Mouse (Mus musculus): ENCODE measurements around the gene Slc16a6. TPM values are rescaled to one million over a fixed set of nuclear protein-coding genes. Genes with fewer than 3 reads are reported as not detected.
A peak's percentile ranks its signal among the peaks of the same experiment; 100 is the strongest.

Slc16a6 gene
- total RNA-seq (2021): 10 to 100 TPM; 11.6 to 12.3 TPM
- long read RNA-seq, experiment 1, full-length matches to known transcripts: 3 of 4 reads
- long read RNA-seq, experiment 1, partial matches to known transcripts: 1 of 4 reads
- long read RNA-seq, experiment 1, other reads (novel, unspliced or antisense): 0 of 4 reads
- long read RNA-seq, experiment 2, partial matches to known transcripts: 1 of 2 reads
- long read RNA-seq, experiment 2, other reads (novel, unspliced or antisense): 0 of 2 reads

DNA sequence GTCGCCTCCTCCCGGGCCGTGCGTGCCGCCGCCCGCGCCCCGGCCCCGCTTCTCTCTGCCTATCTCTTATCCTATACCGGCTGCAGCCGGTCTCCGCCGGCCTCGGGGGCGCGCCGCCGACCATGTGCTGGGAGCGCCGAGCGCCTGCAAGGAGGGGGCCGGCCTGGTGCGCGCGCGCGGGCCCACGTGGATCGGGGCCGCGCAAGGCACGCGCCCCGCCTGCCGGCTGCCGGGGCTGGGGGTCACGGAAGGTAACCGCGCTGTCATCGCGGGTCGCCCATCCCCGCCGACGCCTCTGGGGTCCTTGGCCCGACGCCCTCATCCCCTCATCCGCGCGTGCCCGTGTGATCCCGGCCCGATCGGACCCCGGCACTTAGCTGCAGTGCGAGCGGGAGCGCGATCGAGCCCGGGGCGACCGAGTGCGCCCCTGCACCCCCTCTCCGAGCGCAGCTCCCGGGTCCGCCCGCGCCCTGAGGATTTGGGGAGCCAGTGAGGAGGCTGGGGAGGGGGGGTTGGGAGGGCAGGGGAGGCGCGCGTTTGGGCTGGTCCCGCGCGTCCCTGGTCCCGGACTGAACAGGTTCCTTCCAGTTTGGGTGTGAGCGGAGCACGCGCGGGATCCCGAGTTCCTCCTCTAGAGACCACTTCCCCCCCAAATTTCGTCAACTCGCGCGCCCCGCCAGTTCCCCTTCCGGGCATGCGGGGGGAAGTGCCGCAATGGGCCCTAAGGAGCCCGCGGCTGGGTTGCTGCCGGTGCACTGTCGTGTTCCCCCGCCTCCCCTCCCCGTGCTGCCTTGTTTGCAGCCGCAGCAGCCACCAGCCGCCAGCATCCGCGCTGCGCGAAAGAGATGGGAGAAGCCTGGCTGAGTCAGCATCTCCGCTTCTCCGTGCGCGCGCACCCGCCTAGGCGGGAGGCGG lies at the start of gene Slc16a6, which contains the start of gene Arsg:
Gene Slc16a6, minus strand, starts transcription at position 428 of the 915 bp plus-strand sequence.
Gene Arsg, plus strand, starts transcription at position 204 of the 915 bp plus-strand sequence.
- peak within 1 kb of the TSS; percentile 97 for H3K27ac ChIP-seq
- H3K4me3 ChIP-seq: peak within 1 kb of the TSS; percentile 75
- DNase-seq (ENCODE audit: extremely low spot score in 1 of 2, low spot score in 2 of 2): peak; percentile 84 to 88
- TF ChIP-seq CTCF (IDR thresholded peaks at IDR 0.05): no peak
- intact Hi-C loops (cut with DNase I): loop anchor here (2.0 kb wide), 1 partner anchor 111 kb away; the partner anchor contains the start of gene Gna13

- intact Hi-C loops (cut with DNase I): no loop called here
- DNase-seq (ENCODE audit: extremely low spot score in 1 of 2, low spot score in 2 of 2): no peak
- Histone ChIP-seq H3K4me3 (no peak overlapping the region), H3K27ac (no peak overlapping the region)
- TF ChIP-seq CTCF (IDR thresholded peaks at IDR 0.05): no peak
These were observed 47.6 kb upstream of the Slc16a6 start for GRCm38 (mm10) chr11:109520958-109521357.

- intact Hi-C loops (cut with DNase I): no loop called here
- no peak overlapping the region for H3K4me3 ChIP-seq
- H3K27ac ChIP-seq: no peak overlapping the region
- no peak for DNase-seq (ENCODE audit: extremely low spot score in 1 of 2, low spot score in 2 of 2)
- no peak for TF ChIP-seq CTCF (IDR thresholded peaks at IDR 0.05)
These were observed 44.4 kb upstream of the Slc16a6 start for GRCm38 (mm10) chr11:109517816-109518215.

DNA sequence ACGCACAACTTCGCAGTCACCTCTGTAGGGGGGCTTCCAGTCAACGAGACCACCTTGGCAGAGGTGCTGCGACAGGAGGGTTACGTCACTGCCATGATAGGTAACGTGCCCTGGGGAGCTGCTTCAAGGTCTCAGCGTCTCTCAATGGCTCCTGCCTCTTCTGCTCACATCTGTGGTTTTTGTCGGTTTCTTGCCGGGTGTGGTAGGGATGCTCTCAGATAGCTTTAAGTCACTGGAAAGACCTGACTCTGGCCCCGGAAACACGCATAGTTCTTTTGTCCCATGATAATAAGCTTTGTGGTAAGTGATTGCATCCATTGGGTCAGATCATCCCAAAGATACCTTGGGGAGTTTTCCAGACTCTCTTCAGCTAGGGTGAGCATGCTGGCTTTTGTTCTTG lies 43.9 kb upstream of the Slc16a6 start:
- Histone ChIP-seq H3K4me3 (no peak overlapping the region), H3K27ac (no peak overlapping the region)
- no peak for DNase-seq (ENCODE audit: extremely low spot score in 1 of 2, low spot score in 2 of 2)
- intact Hi-C loops (cut with DNase I): no loop called here
- TF ChIP-seq CTCF (IDR thresholded peaks at IDR 0.05): no peak

GRCm38 (mm10) chr11:109514064-109514612 lies 40.7 kb upstream of the Slc16a6 start:
- no peak for DNase-seq (ENCODE audit: extremely low spot score in 1 of 2, low spot score in 2 of 2)
- Histone ChIP-seq H3K27ac (no peak overlapping the region), H3K4me3 (no peak overlapping the region)
- intact Hi-C loops (cut with DNase I): no loop called here
- no peak for TF ChIP-seq CTCF (IDR thresholded peaks at IDR 0.05)

- no peak overlapping the region for H3K4me3 ChIP-seq
- no peak for DNase-seq (ENCODE audit: extremely low spot score in 1 of 2, low spot score in 2 of 2)
- no peak overlapping the region for H3K27ac ChIP-seq
- intact Hi-C loops (cut with DNase I): no loop called here
- TF ChIP-seq CTCF (IDR thresholded peaks at IDR 0.05): no peak
These were observed 39.7 kb upstream of the Slc16a6 start for GRCm38 (mm10) chr11:109512995-109513675.

- TF ChIP-seq CTCF (IDR thresholded peaks at IDR 0.05): no peak
- no peak for DNase-seq (ENCODE audit: extremely low spot score in 1 of 2, low spot score in 2 of 2)
These were observed 33.7 kb upstream of the Slc16a6 start for GRCm38 (mm10) chr11:109507068-109507467.

GRCm38 (mm10) chr11:109505823-109506222 lies 32.4 kb upstream of the Slc16a6 start:
- TF ChIP-seq CTCF (IDR thresholded peaks at IDR 0.05): no peak
- no peak overlapping the region for H3K27ac ChIP-seq
- no peak for DNase-seq (ENCODE audit: extremely low spot score in 1 of 2, low spot score in 2 of 2)
- intact Hi-C loops (cut with DNase I): no loop called here
- H3K4me3 ChIP-seq: no peak overlapping the region

More at GRCm38 (mm10) chr11:109507068-109507467, 33.7 kb upstream of the Slc16a6 start:
- no peak overlapping the region for H3K4me3 ChIP-seq
- no peak overlapping the region for H3K27ac ChIP-seq
- intact Hi-C loops (cut with DNase I): no loop called here

GRCm38 (mm10) chr11:109504977-109505376 lies 31.6 kb upstream of the Slc16a6 start:
- peak in 1 of 2 experiments; percentile 18 for DNase-seq (ENCODE audit: extremely low spot score in 1 of 2, low spot score in 2 of 2)
- intact Hi-C loops (cut with DNase I): no loop called here
- TF ChIP-seq CTCF (IDR thresholded peaks at IDR 0.05): no peak
- Histone ChIP-seq H3K27ac (no peak overlapping the region), H3K4me3 (no peak overlapping the region)

DNA sequence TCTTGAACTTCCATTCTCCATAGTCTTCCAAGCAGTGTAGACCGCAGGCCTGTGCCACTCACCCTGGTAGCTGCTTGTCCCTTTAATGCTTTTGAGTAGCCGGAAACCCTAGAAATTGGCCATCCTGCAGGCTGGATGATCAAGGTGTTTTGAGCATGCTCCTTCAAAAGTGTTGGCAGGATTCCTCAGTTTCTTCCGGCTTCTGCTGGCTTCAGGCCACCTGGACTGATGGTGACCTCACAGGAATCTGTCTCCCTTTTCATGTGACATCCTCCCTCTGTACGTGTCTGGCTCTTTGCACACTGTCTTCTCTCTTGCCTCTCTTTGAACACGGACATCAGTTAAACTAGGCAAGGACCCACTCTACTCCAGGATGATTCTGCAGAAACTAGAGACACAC lies 26.8 kb upstream of the Slc16a6 start:
- Histone ChIP-seq H3K27ac (no peak overlapping the region), H3K4me3 (no peak overlapping the region)
- intact Hi-C loops (cut with DNase I): no loop called here
- no peak for DNase-seq (ENCODE audit: extremely low spot score in 1 of 2, low spot score in 2 of 2)
- no peak for TF ChIP-seq CTCF (IDR thresholded peaks at IDR 0.05)

- Histone ChIP-seq H3K4me3 (no peak overlapping the region), H3K27ac (no peak overlapping the region)
- no peak for TF ChIP-seq CTCF (IDR thresholded peaks at IDR 0.05)
- intact Hi-C loops (cut with DNase I): no loop called here
- DNase-seq (ENCODE audit: extremely low spot score in 1 of 2, low spot score in 2 of 2): no peak
These were observed 24.6 kb upstream of the Slc16a6 start for GRCm38 (mm10) chr11:109497990-109498389.
